Mouse (Mus musculus): Measurements from ENCODE around the gene Bag5. TPM values are rescaled to one million over a fixed set of nuclear protein-coding genes. Genes with fewer than 3 reads are reported as not detected.
"Not testable (repeated sequence)": the region's sequence is repeated elsewhere in the genome, so short reads cannot be mapped to it uniquely, and the experiment has no call there.

Gene Bag5
- total RNA-seq, 2 experiments from 2014 or later, result 5.8 to 6.1 TPM

GRCm38 (mm10) chr12:111738754-111739153 is 25.7 kb upstream of the Bag5 start:
- ATAC-seq (replicated peaks; ENCODE audit: low FRiP score, poor library complexity, severe bottlenecking), result no peak

GRCm38 (mm10) chr12:111737370-111737769 is 24.3 kb upstream of the Bag5 start:
- no peak for ATAC-seq (replicated peaks; ENCODE audit: low FRiP score, poor library complexity, severe bottlenecking)

GRCm38 (mm10) chr12:111736676-111737075 is 23.6 kb upstream of the Bag5 start:
- not testable (repeated sequence) for ATAC-seq (replicated peaks; ENCODE audit: low FRiP score, poor library complexity, severe bottlenecking)

GRCm38 (mm10) chr12:111734912-111735311 is 21.9 kb upstream of the Bag5 start:
- ATAC-seq (replicated peaks; ENCODE audit: low FRiP score, poor library complexity, severe bottlenecking), result no peak

GRCm38 (mm10) chr12:111732921-111733320 is 19.9 kb upstream of the Bag5 start:
- peak; percentile 40 for ATAC-seq (replicated peaks; ENCODE audit: low FRiP score, poor library complexity, severe bottlenecking)

GRCm38 (mm10) chr12:111731822-111732807 is 19.1 kb upstream of the Bag5 start:
- peak; percentile 92 for ATAC-seq (replicated peaks; ENCODE audit: low FRiP score, poor library complexity, severe bottlenecking)

- no peak for ATAC-seq (replicated peaks; ENCODE audit: low FRiP score, poor library complexity, severe bottlenecking)
Observed at GRCm38 (mm10) chr12:111727956-111728355, 14.9 kb upstream of the Bag5 start.

- ATAC-seq (replicated peaks; ENCODE audit: low FRiP score, poor library complexity, severe bottlenecking), result no peak
Observed at GRCm38 (mm10) chr12:111726122-111726463, 13.0 kb upstream of the Bag5 start.

- ATAC-seq (replicated peaks; ENCODE audit: low FRiP score, poor library complexity, severe bottlenecking), result no peak
Observed at GRCm38 (mm10) chr12:111725338-111726121, 12.5 kb upstream of the Bag5 start.

- ATAC-seq (replicated peaks; ENCODE audit: low FRiP score, poor library complexity, severe bottlenecking), result no peak
Observed at GRCm38 (mm10) chr12:111724638-111725337, 11.7 kb upstream of the Bag5 start.

GRCm38 (mm10) chr12:111722654-111723053 is 9.6 kb upstream of the Bag5 start:
- no peak for ATAC-seq (replicated peaks; ENCODE audit: low FRiP score, poor library complexity, severe bottlenecking)

GRCm38 (mm10) chr12:111720222-111720621 is 7.2 kb upstream of the Bag5 start:
- ATAC-seq (replicated peaks; ENCODE audit: low FRiP score, poor library complexity, severe bottlenecking), result no peak

GRCm38 (mm10) chr12:111718656-111719055 is 5.6 kb upstream of the Bag5 start:
- no peak for ATAC-seq (replicated peaks; ENCODE audit: low FRiP score, poor library complexity, severe bottlenecking)

GRCm38 (mm10) chr12:111716505-111716904 is 3.4 kb upstream of the Bag5 start:
- ATAC-seq (replicated peaks; ENCODE audit: low FRiP score, poor library complexity, severe bottlenecking), result no peak

GRCm38 (mm10) chr12:111713880-111714279 is 823 bp upstream of the Bag5 start:
- not testable (repeated sequence) for ATAC-seq (replicated peaks; ENCODE audit: low FRiP score, poor library complexity, severe bottlenecking)

GRCm38 (mm10) chr12:111712476-111712875 is 581 bp downstream of the Bag5 start:
- 0 out of 2 replicates have a peak, but pooled peaks have one; percentile 9 for ATAC-seq (replicated peaks; ENCODE audit: low FRiP score, poor library complexity, severe bottlenecking)

GRCm38 (mm10) chr12:111710091-111710490 is 3.0 kb downstream of the Bag5 start:
- no peak for ATAC-seq (replicated peaks; ENCODE audit: low FRiP score, poor library complexity, severe bottlenecking)

- no peak for ATAC-seq (replicated peaks; ENCODE audit: low FRiP score, poor library complexity, severe bottlenecking)
Observed at GRCm38 (mm10) chr12:111708181-111708580, 4.9 kb downstream of the Bag5 start.

- no peak for ATAC-seq (replicated peaks; ENCODE audit: low FRiP score, poor library complexity, severe bottlenecking)
Observed at GRCm38 (mm10) chr12:111705186-111705973, 7.7 kb downstream of the Bag5 start.

Data from erythroblast, adult 5-6 weeks (primary cell).